Mouse (Mus musculus): ENCODE data around the gene Stk11. TPM values are rescaled to one million over a fixed set of nuclear protein-coding genes. Genes with fewer than 3 reads are reported as not detected.

Gene Stk11
- polyA plus RNA-seq, 1 experiment from 2014 or later: 21.3 TPM

DNA sequence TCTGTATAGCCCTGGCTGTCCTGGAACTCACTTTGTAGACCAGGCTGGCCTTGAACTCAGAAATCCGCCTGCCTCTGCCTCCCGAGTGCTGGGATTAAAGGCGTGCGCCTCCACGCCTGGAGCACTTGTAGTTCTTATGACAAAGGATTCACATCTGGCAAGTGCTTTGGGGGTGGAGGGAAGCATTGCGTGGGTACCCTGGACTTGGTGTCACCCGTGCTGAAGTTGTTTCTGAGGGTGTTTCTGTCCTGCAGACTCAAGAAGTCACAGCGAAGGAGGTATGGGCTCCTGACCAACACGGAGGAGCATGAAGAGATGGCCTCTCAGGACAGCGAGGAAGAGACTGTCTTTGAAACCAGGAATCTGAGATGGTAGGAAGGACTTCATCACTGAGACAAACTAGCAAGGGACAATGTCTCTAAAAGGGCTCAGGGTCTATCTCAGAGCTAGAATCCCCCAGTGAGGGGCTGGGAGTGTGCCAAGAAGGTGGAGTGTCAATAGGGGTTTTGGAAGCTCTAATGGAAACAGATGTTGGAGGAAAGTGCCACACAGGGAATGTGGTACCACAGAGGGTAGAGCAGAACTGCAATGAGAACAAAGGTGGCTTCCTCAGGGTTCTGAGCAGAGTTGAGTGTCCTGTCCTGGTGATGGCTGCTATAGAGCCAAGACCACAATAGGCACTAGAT is 58.5 kb downstream of the Stk11 start:
- H3K9ac ChIP-seq: no peak overlapping the region
- no peaks in the 10 kb centered on the region for H3K27me3 ChIP-seq
- H3K27ac ChIP-seq (replicated peaks): no peak overlapping the region
- peaks cover 46% of the 10 kb centered on the region for H3K4me1 ChIP-seq
- H3K4me2 ChIP-seq (replicated peaks): no peak overlapping the region
- no peak overlapping the region for H3K4me3 ChIP-seq (replicated peaks)
- peaks cover 27% of the 10 kb centered on the region for H3K36me3 ChIP-seq
- WGBS: 80% methylated on average over 10 of the region's 10 CpGs
- ATAC-seq (ENCODE audit: insufficient number of reproducible peaks, low FRiP score, low TSS enrichment, low read depth): no peak
- no peaks in the 10 kb centered on the region for H3K9me3 ChIP-seq (replicated peaks)

DNA sequence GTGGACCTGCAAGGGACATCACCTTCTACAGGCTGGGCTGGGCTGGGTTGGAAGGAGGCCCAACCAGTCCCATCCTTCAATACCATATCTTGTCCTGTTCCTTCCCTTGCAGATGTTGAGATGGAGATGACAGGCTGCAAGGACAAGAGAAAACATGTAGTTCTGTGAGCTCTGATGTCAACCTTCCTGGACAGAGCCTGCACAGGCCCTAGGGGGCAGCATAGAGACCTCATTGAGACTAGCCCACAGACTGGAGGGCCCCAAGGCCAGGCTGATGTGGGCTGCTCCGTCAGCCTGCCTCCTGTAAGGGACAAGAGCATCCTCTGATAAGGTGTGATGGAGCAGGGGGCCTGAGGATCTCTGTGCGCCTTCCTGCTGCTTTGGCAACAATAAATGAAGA is 59.1 kb downstream of the Stk11 start:
- no peak for ATAC-seq (ENCODE audit: insufficient number of reproducible peaks, low FRiP score, low TSS enrichment, low read depth)
- no peak overlapping the region for H3K9ac ChIP-seq
- H3K4me2 ChIP-seq (replicated peaks): no peak overlapping the region
- 55% methylated on average over 2 of the region's 2 CpGs for WGBS
- no peaks in the 10 kb centered on the region for H3K9me3 ChIP-seq (replicated peaks)
- H3K36me3 ChIP-seq: peaks cover 27% of the 10 kb centered on the region
- no peaks in the 10 kb centered on the region for H3K27me3 ChIP-seq
- no peak overlapping the region for H3K27ac ChIP-seq (replicated peaks)
- H3K4me3 ChIP-seq (replicated peaks): no peak overlapping the region
- peaks cover 42% of the 10 kb centered on the region for H3K4me1 ChIP-seq

DNA sequence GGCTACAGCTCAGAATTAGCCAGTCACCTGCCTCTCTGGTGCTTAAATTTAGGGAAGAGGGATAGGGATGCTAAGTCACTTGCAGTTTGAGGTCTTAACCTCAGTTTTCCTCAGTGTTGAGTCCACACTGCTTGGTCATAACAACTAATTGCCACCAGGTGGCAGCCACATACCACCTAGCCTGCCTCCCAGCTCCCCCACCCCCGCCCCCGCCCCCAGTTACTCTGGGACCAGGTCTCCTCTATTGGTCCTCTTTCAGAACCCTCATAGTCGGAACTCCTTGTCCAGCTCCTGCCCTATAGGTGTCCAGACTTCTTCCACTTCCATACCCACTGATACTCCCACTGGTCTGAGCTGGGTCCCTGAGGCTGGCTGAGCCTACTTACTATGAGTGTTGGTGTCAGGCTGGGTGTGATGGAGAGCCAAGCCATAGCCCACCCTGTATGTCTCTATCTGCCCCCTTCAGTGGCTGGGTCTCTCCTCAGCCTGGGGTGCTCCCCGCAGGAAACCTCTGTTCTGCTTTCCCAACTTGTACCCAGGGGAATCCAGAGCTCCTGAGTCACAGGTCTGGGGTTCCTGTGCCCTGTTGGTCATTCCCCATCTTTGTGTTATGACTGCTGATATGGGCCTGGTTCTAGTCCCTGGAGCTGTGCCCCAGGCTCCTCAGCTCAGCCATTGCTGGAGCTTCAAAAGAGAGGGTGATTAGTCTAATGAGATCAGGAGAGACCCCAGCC is 60.1 kb downstream of the Stk11 start:
- ATAC-seq (ENCODE audit: insufficient number of reproducible peaks, low FRiP score, low TSS enrichment, low read depth): no peak
- no peak overlapping the region for H3K9ac ChIP-seq
- no peaks in the 10 kb centered on the region for H3K9me3 ChIP-seq (replicated peaks)
- 22% methylated on average over 4 of the region's 4 CpGs for WGBS
- no peaks in the 10 kb centered on the region for H3K27me3 ChIP-seq
- no peak overlapping the region for H3K4me3 ChIP-seq (replicated peaks)
- H3K4me1 ChIP-seq: peaks cover 47% of the 10 kb centered on the region
- H3K36me3 ChIP-seq: peaks cover 17% of the 10 kb centered on the region
- H3K4me2 ChIP-seq (replicated peaks): no peak overlapping the region
- no peak overlapping the region for H3K27ac ChIP-seq (replicated peaks)

DNA sequence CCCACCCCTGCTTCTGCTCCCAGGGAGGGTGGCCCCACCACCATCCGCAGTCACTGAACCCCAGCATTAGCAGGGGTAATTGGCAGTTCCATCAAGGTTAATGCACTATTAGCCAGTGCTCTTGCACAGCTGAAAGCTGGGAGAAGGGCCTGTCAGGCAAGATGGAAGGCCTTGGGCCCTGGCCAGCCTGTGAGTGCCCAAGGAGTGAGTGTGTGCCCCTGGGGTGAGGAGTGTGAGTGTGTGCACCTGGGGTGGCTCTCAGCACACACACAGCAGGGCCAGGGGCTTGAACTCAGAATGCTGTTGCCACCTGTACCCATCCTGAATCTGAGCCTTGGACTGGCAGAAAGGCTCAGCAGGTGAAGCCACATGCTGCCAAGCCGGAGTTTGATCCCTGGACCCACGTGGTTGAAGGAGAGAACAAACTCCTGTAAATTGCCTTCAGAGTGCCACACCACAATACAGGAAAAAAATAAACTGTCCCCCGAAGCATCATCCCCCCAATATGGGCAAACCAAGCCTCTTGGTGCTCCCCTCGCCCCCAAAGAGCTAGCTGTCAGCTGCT is 60.7 kb downstream of the Stk11 start:
- Histone ChIP-seq H3K4me3 (replicated peaks) (no peak overlapping the region), H3K4me2 (replicated peaks) (no peak overlapping the region), H3K27me3 (no peaks in the 10 kb centered on the region), H3K27ac (replicated peaks) (no peak overlapping the region), H3K9me3 (replicated peaks) (no peaks in the 10 kb centered on the region), H3K36me3 (peaks cover 10% of the 10 kb centered on the region), H3K4me1 (peaks cover 51% of the 10 kb centered on the region), H3K9ac (no peak overlapping the region)
- ATAC-seq (ENCODE audit: insufficient number of reproducible peaks, low FRiP score, low TSS enrichment, low read depth): no peak
- 77% methylated on average over 5 of the region's 5 CpGs for WGBS

DNA sequence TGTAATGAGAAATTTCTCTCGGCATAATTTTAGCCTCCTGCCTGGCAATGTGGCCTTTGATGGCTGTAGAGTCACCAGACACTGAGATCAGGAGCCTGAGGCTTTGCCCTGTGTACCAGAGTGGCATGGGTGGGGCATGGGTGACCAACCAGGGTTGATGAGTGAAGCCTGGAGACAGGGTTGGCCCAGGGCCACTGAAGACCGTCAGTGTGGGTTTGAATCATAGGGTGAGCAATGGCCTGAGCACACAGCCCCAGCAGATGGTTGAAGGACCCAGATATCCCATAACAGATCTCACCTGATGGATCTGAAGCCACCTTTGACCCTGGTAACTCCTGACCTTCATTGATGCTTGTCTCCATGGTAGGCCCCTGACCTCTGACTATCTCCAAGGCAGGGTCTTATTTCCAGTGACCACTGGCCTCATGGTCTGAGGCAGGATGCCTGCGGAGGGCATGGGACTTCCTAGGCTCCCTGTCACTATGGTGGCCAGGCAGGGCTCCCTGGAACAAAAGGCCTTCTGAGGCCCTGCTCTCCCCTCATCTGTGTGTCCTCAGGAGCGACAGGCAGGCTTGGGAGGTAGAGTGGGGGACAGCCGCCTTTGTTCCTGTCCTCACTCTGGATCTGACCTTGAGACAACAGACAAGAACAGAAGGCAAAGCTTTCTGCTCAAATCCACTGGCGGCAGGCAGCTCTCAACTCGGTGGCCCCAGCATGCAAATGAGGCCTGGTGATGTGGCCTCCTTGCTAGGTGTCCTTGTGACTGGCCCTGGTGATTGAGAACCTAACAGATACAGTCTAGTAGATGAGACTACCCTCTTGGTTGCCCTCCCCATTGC is 62.1 kb downstream of the Stk11 start:
- H3K9ac ChIP-seq: no peak overlapping the region
- no peak overlapping the region for H3K4me3 ChIP-seq (replicated peaks)
- H3K9me3 ChIP-seq (replicated peaks): no peaks in the 10 kb centered on the region
- no peak overlapping the region for H3K27ac ChIP-seq (replicated peaks)
- H3K36me3 ChIP-seq: peaks cover 7% of the 10 kb centered on the region; the same call in 1 of the 2 replicates
- H3K27me3 ChIP-seq: no peaks in the 10 kb centered on the region
- 64% methylated on average over 7 of the region's 7 CpGs for WGBS
- H3K4me1 ChIP-seq: peaks cover 39% of the 10 kb centered on the region
- ATAC-seq (ENCODE audit: insufficient number of reproducible peaks, low FRiP score, low TSS enrichment, low read depth): no peak
- H3K4me2 ChIP-seq (replicated peaks): no peak overlapping the region

DNA sequence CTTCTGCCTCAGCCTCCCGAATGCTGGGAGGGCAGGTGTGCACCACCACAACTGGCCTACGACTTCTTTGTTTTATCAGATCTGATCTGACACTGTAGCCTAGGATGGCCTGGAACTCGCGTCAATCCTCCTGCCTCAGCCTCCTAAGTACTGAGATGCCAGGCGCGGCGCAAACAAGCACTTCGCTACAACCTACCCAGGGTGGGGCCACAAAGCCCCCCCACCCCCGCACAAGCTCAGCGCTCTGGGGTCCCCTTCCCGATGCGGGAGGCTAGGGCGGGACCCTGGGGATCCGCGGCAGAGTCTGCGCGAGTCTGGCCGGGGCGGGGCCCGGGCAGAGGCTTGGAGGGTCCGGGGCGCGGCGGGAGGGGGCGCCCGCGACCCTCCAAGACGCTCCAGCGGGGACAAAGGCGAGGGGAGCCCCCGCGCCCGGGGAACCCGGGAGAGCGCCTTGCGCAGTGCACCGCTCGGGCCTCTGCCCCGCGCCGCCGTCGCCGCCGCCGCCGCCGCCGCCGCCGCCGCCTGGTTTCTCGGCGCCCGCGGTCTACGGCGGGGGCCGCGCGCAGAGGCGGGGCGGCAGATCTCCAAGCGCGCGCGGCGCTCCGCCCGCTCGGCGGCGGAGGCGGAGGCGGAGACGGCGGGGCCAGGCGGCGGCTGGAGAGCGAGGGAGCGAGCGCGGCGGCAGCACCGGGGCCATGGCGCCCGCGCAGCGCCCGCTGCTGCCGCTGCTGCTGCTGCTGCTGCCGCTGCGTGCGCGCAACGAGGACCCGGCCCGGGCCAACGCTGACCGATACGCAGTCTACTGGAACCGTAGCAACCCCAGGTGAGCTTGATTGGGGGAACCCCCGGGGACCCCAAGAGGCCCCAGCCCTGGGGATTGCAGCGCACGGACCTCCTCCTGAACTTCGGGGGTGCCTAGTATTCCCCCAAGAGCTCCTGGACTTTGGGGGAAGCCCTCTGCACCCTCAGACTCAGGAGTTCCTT is 63.8 kb downstream of the Stk11 start, which contains the start of gene Efna2:
Gene Efna2, plus strand, starts transcription at position 415 of the 984 bp plus-strand sequence.
- H3K9me3 ChIP-seq (replicated peaks): no peaks in the 10 kb centered on the region
- peak within 1 kb of the TSS; percentile 78 for H3K9ac ChIP-seq
- peak; percentile 69 for ATAC-seq (ENCODE audit: insufficient number of reproducible peaks, low FRiP score, low TSS enrichment, low read depth)
- peaks cover 11% of the 10 kb centered on the region for H3K36me3 ChIP-seq
- 2% methylated on average over 52 of the region's 106 CpGs for WGBS
- peak within 1 kb of the TSS; percentile 75 for H3K4me3 ChIP-seq (replicated peaks)
- H3K27ac ChIP-seq (replicated peaks): peak within 1 kb of the TSS; percentile 68
- H3K4me1 ChIP-seq: peaks cover 31% of the 10 kb centered on the region
- no peaks in the 10 kb centered on the region for H3K27me3 ChIP-seq
- H3K4me2 ChIP-seq (replicated peaks): peak within 1 kb of the TSS; percentile 55

Other genes with a start within 250 kb of the Stk11 start
- 4.3 and 5.6 TPM in 2 replicates for gene Prtn3, start 241.3 kb upstream of the Stk11 start, polyA plus RNA-seq (2015; fragmentation: Nextera tagmentation; extraction: Ambion mirVana)
- 59.9 and 68.2 TPM in 2 replicates for gene Plppr3, start 241.2 kb upstream of the Stk11 start, polyA plus RNA-seq (2015; fragmentation: Nextera tagmentation; extraction: Ambion mirVana)
- gene Elane, start 229.6 kb upstream of the Stk11 start, polyA plus RNA-seq (2015; fragmentation: Nextera tagmentation; extraction: Ambion mirVana): 0.28 and 0.85 TPM in 2 replicates
- not detected in 2 replicates for gene Cfd, start 224.9 kb upstream of the Stk11 start, polyA plus RNA-seq (2015; fragmentation: Nextera tagmentation; extraction: Ambion mirVana)
- 44.0 and 48.4 TPM in 2 replicates for gene Med16, start 206.9 kb upstream of the Stk11 start, polyA plus RNA-seq (2015; fragmentation: Nextera tagmentation; extraction: Ambion mirVana)
- gene Gm26602, start 204.9 kb upstream of the Stk11 start, polyA plus RNA-seq (2015; fragmentation: Nextera tagmentation; extraction: Ambion mirVana): 5.2 TPM in 1 of 2 replicates, not detected in the other
- 1.1 and 1.4 TPM in 2 replicates for gene Kiss1r, start 198.8 kb upstream of the Stk11 start, polyA plus RNA-seq (2015; fragmentation: Nextera tagmentation; extraction: Ambion mirVana)
- gene R3hdm4, start 194.6 kb upstream of the Stk11 start, polyA plus RNA-seq (2015; fragmentation: Nextera tagmentation; extraction: Ambion mirVana): 179 and 181 TPM in 2 replicates
- gene Arid3a, start 188.8 kb upstream of the Stk11 start, polyA plus RNA-seq (2015; fragmentation: Nextera tagmentation; extraction: Ambion mirVana): 6.6 and 7.0 TPM in 2 replicates
- 84.7 and 90.6 TPM in 2 replicates for gene Wdr18, start 155.7 kb upstream of the Stk11 start, polyA plus RNA-seq (2015; fragmentation: Nextera tagmentation; extraction: Ambion mirVana)
- 0.63 and 0.77 TPM in 2 replicates for gene Grin3b, start 145.1 kb upstream of the Stk11 start, polyA plus RNA-seq (2015; fragmentation: Nextera tagmentation; extraction: Ambion mirVana)
- gene Tmem259, start 131.5 kb upstream of the Stk11 start, polyA plus RNA-seq (2015; fragmentation: Nextera tagmentation; extraction: Ambion mirVana): 23.9 and 29.3 TPM in 2 replicates
- 288 and 296 TPM in 2 replicates for gene Cnn2, start 127.2 kb upstream of the Stk11 start, polyA plus RNA-seq (2015; fragmentation: Nextera tagmentation; extraction: Ambion mirVana)
- gene Abca7, start 119.3 kb upstream of the Stk11 start, polyA plus RNA-seq (2015; fragmentation: Nextera tagmentation; extraction: Ambion mirVana): 3.7 and 4.0 TPM in 2 replicates
- gene Arhgap45, start 99.2 kb upstream of the Stk11 start, polyA plus RNA-seq (2015; fragmentation: Nextera tagmentation; extraction: Ambion mirVana): 5.1 and 6.2 TPM in 2 replicates
- gene Polr2e, start 76.0 kb upstream of the Stk11 start, polyA plus RNA-seq (2015; fragmentation: Nextera tagmentation; extraction: Ambion mirVana): 218 and 221 TPM in 2 replicates
- gene Gpx4, start 68.6 kb upstream of the Stk11 start, polyA plus RNA-seq (2015; fragmentation: Nextera tagmentation; extraction: Ambion mirVana): 503 and 528 TPM in 2 replicates
- 19.4 and 19.8 TPM in 2 replicates for gene Sbno2, start 10.2 kb upstream of the Stk11 start, polyA plus RNA-seq (2015; fragmentation: Nextera tagmentation; extraction: Ambion mirVana)
- 516 and 519 TPM in 2 replicates for gene Atp5d, start 22.8 kb downstream of the Stk11 start, polyA plus RNA-seq (2015; fragmentation: Nextera tagmentation; extraction: Ambion mirVana)
- 9.3 and 10.9 TPM in 2 replicates for gene Cbarp, start 25.0 kb downstream of the Stk11 start, polyA plus RNA-seq (2015; fragmentation: Nextera tagmentation; extraction: Ambion mirVana)
- 18.3 and 20.4 TPM in 2 replicates for gene Midn, start 32.5 kb downstream of the Stk11 start, polyA plus RNA-seq (2015; fragmentation: Nextera tagmentation; extraction: Ambion mirVana)
- gene Cirbp, start 50.2 kb downstream of the Stk11 start, polyA plus RNA-seq (2015; fragmentation: Nextera tagmentation; extraction: Ambion mirVana): 102 and 116 TPM in 2 replicates
- gene 1600002K03Rik, start 57.1 kb downstream of the Stk11 start, polyA plus RNA-seq (2015; fragmentation: Nextera tagmentation; extraction: Ambion mirVana): 12.0 and 13.6 TPM in 2 replicates
- gene Efna2, start 63.7 kb downstream of the Stk11 start, polyA plus RNA-seq (2015; fragmentation: Nextera tagmentation; extraction: Ambion mirVana): 30.9 and 31.8 TPM in 2 replicates
- gene Mum1, start 110.6 kb downstream of the Stk11 start, polyA plus RNA-seq (2015; fragmentation: Nextera tagmentation; extraction: Ambion mirVana): 75.2 and 77.0 TPM in 2 replicates
- 317 and 339 TPM in 2 replicates for gene Ndufs7, start 133.3 kb downstream of the Stk11 start, polyA plus RNA-seq (2015; fragmentation: Nextera tagmentation; extraction: Ambion mirVana)
- gene Gamt, start 145.2 kb downstream of the Stk11 start, polyA plus RNA-seq (2015; fragmentation: Nextera tagmentation; extraction: Ambion mirVana): 72.3 and 88.0 TPM in 2 replicates
- gene Dazap1, start 145.7 kb downstream of the Stk11 start, polyA plus RNA-seq (2015; fragmentation: Nextera tagmentation; extraction: Ambion mirVana): 61.2 and 64.6 TPM in 2 replicates
- gene Rps15, start 176.7 kb downstream of the Stk11 start, polyA plus RNA-seq (2015; fragmentation: Nextera tagmentation; extraction: Ambion mirVana): 969 and 997 TPM in 2 replicates
- gene Apc2, start 180.2 kb downstream of the Stk11 start, polyA plus RNA-seq (2015; fragmentation: Nextera tagmentation; extraction: Ambion mirVana): 3.4 and 5.4 TPM in 2 replicates
- 50.8 and 52.7 TPM in 2 replicates for gene 2310011J03Rik, start 204.7 kb downstream of the Stk11 start, polyA plus RNA-seq (2015; fragmentation: Nextera tagmentation; extraction: Ambion mirVana)
- 4.2 and 5.2 TPM in 2 replicates for gene Pcsk4, start 213.7 kb downstream of the Stk11 start, polyA plus RNA-seq (2015; fragmentation: Nextera tagmentation; extraction: Ambion mirVana)
- 10.7 and 13.7 TPM in 2 replicates for gene Reep6, start 214.2 kb downstream of the Stk11 start, polyA plus RNA-seq (2015; fragmentation: Nextera tagmentation; extraction: Ambion mirVana)
- gene Adamtsl5, start 232.6 kb downstream of the Stk11 start, polyA plus RNA-seq (2015; fragmentation: Nextera tagmentation; extraction: Ambion mirVana): 11.5 and 11.6 TPM in 2 replicates
- 2.0 and 2.2 TPM in 2 replicates for gene Plk5, start 240.7 kb downstream of the Stk11 start, polyA plus RNA-seq (2015; fragmentation: Nextera tagmentation; extraction: Ambion mirVana)